Mouse (Mus musculus) thymus, adult 2 months (tissue): Measurements from ENCODE around the gene Gm21958. TPM values are rescaled to one million over a fixed set of nuclear protein-coding genes. Genes with fewer than 3 reads are reported as not detected.

Source experiments
- DNase-seq: peaks from one replicate; pipeline ENCODE4 v3.0.0; 2021
- H3K27ac ChIP-seq: fragments of 200-500 bp; 2 replicates; pipeline ENCODE4 v1.5.1; 2012; ENCODE audit warnings: low read length, control low read depth; ENCODE audit not compliant: control insufficient read depth, insufficient read depth
- H3K27me3 ChIP-seq: fragments of 200-500 bp; 2 replicates; pipeline ENCODE4 v1.6.1; 2012; ENCODE audit warnings: mild to moderate bottlenecking, low read length, moderate library complexity, mixed read lengths; ENCODE audit not compliant: control insufficient read depth, insufficient read depth
- H3K36me3 ChIP-seq: fragments of 200-500 bp; 2 replicates; pipeline ENCODE4 v1.6.1; 2012; ENCODE audit warnings: mild to moderate bottlenecking, low read length, moderate library complexity; ENCODE audit not compliant: control insufficient read depth, insufficient read depth
- H3K4me1 ChIP-seq: fragments of 200-500 bp; replicated peaks from 2 replicates; pipeline ENCODE4 v1.6.1; 2012; ENCODE audit warnings: low read length; ENCODE audit not compliant: control insufficient read depth, insufficient read depth
- H3K4me3 ChIP-seq: fragments of 200-500 bp; 2 replicates; pipeline ENCODE4 v1.5.1; 2012; ENCODE audit warnings: mild to moderate bottlenecking, low read length, control low read depth, moderate library complexity; ENCODE audit not compliant: control insufficient read depth, insufficient read depth
- CTCF ChIP-seq: fragments of 200-500 bp; IDR thresholded peaks from 2 replicates; pipeline ENCODE4 v1.5.1; 2012; ENCODE audit warnings: mild to moderate bottlenecking, control low read depth, low read length, moderate library complexity, borderline replicate concordance; ENCODE audit not compliant: control insufficient read depth, poor library complexity, insufficient read depth; ENCODE audit errors: extremely low read depth
- POLR2A ChIP-seq: fragments of 200-500 bp; IDR thresholded peaks from 2 replicates; pipeline ENCODE4 v1.6.1; 2012; ENCODE audit warnings: mild to moderate bottlenecking, low read length, control low read depth, moderate library complexity; ENCODE audit not compliant: control insufficient read depth, poor library complexity, insufficient read depth; ENCODE audit errors: extremely low read depth
- WGBS: fragments of 180-500 bp; shearing (Covaris S2); methylation state at CpG from one replicate; pipeline ENCODE4 v1.1.7; 2018; 5-methylcytosine and 5-hydroxymethylcytosine counted together
- polyA plus RNA-seq: library from polyadenylated mRNA; depleted of rRNA; stranded (reverse); fragments of >200 nt; gene quantifications from 2 replicates; pipeline ENCODE4 v1.2.3, GENCODE M21; 2012; rRNA removed

Gm21958 gene
- not detected in 2 replicates for polyA plus RNA-seq

GRCm38 (mm10) chr3:54714253-54714652, at the start of gene Gm21958:
Gm21958 (minus strand) TSS chr3:54714353.
- WGBS, result 94% methylated on average over 6 of the region's 6 CpGs
- H3K36me3 ChIP-seq, result peaks cover 86% of the 10 kb centered on the region

GRCm38 (mm10) chr3:54761258-54761657, 47.1 kb upstream of the Gm21958 start:
- H3K27ac ChIP-seq, result no peak overlapping the region
- 94% methylated on average over 1 of the region's 1 CpGs for WGBS

More at GRCm38 (mm10) chr3:54714253-54714652, at the start of gene Gm21958:
- DNase-seq, result no peak
- Histone ChIP-seq H3K4me1 (no peaks in the 10 kb centered on the region), H3K27ac (no peak within 1 kb of the TSS), H3K4me3 (no peak within 1 kb of the TSS), H3K27me3 (no peaks in the 10 kb centered on the region)
- no peak for TF ChIP-seq CTCF
- no peak for TF ChIP-seq POLR2A

GRCm38 (mm10) chr3:54760321-54761115, 46.4 kb upstream of the Gm21958 start:
- Histone ChIP-seq H3K4me3 (no peak overlapping the region), H3K4me1 (no peaks in the 10 kb centered on the region), H3K27me3 (no peaks in the 10 kb centered on the region; the same call in 1 of the 2 replicates), H3K36me3 (no peaks in the 10 kb centered on the region), H3K27ac (no peak overlapping the region)
- TF ChIP-seq POLR2A, result no peak
- WGBS, result 91% methylated on average over 15 of the region's 15 CpGs
- DNase-seq, result no peak

More at GRCm38 (mm10) chr3:54761258-54761657, 47.1 kb upstream of the Gm21958 start:
- Histone ChIP-seq H3K4me3 (no peak overlapping the region), H3K4me1 (no peaks in the 10 kb centered on the region), H3K27me3 (no peaks in the 10 kb centered on the region), H3K36me3 (no peaks in the 10 kb centered on the region)
- no peak for DNase-seq
- TF ChIP-seq POLR2A (no peak), CTCF (no peak)

GRCm38 (mm10) chr3:54759211-54759610, 45.1 kb upstream of the Gm21958 start:
- Histone ChIP-seq H3K27ac (no peak overlapping the region), H3K36me3 (no peaks in the 10 kb centered on the region), H3K4me3 (no peak overlapping the region), H3K27me3 (no peaks in the 10 kb centered on the region; the same call in 1 of the 2 replicates), H3K4me1 (no peaks in the 10 kb centered on the region)
- TF ChIP-seq CTCF, result no peak
- TF ChIP-seq POLR2A, result no peak
- WGBS, result 92% methylated on average over 9 of the region's 9 CpGs
- no peak for DNase-seq

GRCm38 (mm10) chr3:54757446-54757845, 43.3 kb upstream of the Gm21958 start:
- Histone ChIP-seq H3K27ac (no peak overlapping the region), H3K27me3 (no peaks in the 10 kb centered on the region; the same call in 1 of the 2 replicates), H3K4me1 (no peaks in the 10 kb centered on the region), H3K4me3 (no peak overlapping the region), H3K36me3 (no peaks in the 10 kb centered on the region)
- TF ChIP-seq CTCF (no peak), POLR2A (no peak)
- WGBS, result 97% methylated on average over 8 of the region's 8 CpGs
- no peak for DNase-seq

- TF ChIP-seq CTCF (no peak), POLR2A (no peak)
- 9% methylated on average over 11 of the region's 11 CpGs for WGBS
- no peaks in the 10 kb centered on the region for H3K36me3 ChIP-seq
- H3K4me3 ChIP-seq, result no peak overlapping the region
- no peak overlapping the region for H3K27ac ChIP-seq
- no peaks in the 10 kb centered on the region for H3K4me1 ChIP-seq
- no peak for DNase-seq
- H3K27me3 ChIP-seq, result no peaks in the 10 kb centered on the region; the same call in 1 of the 2 replicates
Observed at GRCm38 (mm10) chr3:54756058-54756457, 41.9 kb upstream of the Gm21958 start.
